Mouse (Mus musculus): ENCODE results near the gene Gm44965.

Gm44965 gene

GRCm38 (mm10) chr6:48623460-48623859, 29.7 kb downstream of the Gm44965 start:
- DNase-seq (ENCODE audit: low read depth, low spot score): no peak

DNA sequence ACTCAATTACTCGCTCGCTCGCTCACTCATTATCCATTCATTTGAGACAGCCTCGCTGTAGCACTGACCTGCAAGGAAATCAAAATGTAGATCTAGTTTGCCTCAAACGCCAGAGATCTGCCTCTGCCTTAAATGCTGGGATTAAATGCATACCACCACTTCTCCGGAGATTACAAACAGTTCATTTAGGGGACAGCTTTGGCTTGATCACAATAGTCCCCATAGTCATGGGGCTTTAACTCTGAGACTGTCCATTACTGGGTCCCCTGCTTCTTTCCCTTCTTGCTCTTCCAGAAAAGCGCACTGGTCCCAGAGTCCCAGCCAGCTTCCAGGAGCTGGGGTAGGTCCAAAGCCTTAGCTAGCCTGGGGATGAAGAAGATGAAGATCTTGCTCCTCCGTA, 32.7 kb downstream of the Gm44965 start, which contains the start of gene AI854703:
AI854703 (plus strand) TSS at position 301 of the 400 bp plus-strand sequence.
- DNase-seq (ENCODE audit: low read depth, low spot score): no peak

- DNase-seq (ENCODE audit: low read depth, low spot score): no peak
Measured at GRCm38 (mm10) chr6:48626984-48627383, 33.2 kb downstream of the Gm44965 start.

GRCm38 (mm10) chr6:48627511-48627924, 33.8 kb downstream of the Gm44965 start:
- DNase-seq (ENCODE audit: low read depth, low spot score): no peak

GRCm38 (mm10) chr6:48628377-48628776, 34.6 kb downstream of the Gm44965 start:
- DNase-seq (ENCODE audit: low read depth, low spot score): no peak

DNA sequence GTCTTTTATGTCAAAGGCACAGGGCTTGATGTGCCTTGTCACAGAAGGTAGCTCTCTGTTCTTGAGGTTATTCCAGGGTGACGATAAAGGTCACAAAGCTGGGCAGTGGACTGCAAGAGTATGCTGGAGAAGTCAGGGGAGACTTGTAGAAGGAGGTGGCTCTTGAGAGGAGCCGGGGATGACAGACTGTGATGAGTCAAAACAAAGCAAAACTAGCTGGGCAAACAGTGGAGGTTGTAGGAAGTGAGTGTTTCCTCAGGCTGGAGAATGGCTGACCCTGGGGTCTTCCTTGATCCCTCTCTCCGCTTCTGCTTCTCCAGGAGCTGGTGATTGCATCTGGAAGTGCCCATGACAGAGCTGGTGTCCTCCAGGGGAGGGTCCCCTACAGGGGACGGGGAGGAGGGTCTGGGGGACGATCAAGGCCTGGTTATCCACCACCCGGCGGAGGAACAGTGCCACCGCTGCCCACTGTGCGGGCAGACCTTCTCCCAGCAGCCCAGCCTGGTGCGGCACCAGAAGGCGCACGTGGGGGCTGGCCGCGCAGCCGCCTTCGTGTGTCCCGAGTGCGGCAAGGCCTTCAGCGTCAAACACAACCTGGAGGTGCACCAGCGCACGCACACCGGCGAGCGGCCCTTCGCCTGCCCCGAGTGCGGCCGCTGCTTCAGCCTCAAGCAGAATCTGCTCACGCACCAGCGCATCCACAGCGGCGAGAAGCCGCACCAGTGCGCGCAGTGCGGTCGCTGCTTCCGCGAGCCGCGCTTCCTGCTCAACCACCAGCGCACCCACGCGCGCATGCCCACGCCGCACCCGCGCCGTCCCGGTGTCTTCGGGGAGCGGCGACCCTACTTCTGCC, 35.3 kb downstream of the Gm44965 start:
- no peak for DNase-seq (ENCODE audit: low read depth, low spot score)

DNA sequence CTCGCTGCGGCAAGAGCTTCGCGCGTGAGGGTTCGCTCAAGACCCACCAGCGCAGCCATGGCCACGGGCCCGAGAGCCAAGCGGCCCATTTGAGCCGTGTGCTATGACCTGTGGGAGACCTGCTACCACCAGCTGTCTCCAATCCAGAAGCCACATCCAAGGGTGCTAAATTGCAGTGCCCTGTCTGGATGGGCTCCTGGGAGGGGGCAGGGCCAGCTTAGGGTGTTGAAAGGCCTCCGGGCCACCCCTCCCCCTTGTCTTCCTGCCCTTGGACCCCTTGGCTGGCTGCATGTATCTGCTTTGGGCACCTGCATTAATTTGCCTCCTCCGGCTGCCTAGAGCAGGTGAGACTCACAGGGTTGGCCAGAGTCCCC, 35.9 kb downstream of the Gm44965 start:
- DNase-seq (ENCODE audit: low read depth, low spot score): no peak

- DNase-seq (ENCODE audit: low read depth, low spot score): no peak
Measured at GRCm38 (mm10) chr6:48630831-48631230, 37.1 kb downstream of the Gm44965 start.

DNA sequence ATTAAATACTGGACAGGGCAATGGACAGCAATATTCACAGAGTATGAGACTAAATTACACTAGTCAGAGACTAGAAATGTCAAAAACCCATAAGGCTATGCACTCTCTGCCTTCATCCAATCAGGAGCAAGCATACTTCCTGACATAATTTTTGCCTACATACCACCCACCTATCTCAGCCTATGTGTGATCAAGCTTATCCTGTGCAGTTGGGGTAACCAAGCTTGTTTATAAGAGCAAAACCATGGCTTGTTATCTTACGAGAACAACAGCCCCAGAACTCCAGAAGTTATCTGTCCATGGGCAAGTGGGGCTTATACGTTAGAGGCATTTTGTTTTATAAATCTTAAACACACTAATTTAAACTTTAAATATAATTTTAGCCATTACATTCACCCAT, 41.4 kb downstream of the Gm44965 start:
- no peak for DNase-seq (ENCODE audit: low read depth, low spot score)

- DNase-seq (ENCODE audit: low read depth, low spot score): no peak
Measured at GRCm38 (mm10) chr6:48636515-48636914, 42.8 kb downstream of the Gm44965 start.

DNA sequence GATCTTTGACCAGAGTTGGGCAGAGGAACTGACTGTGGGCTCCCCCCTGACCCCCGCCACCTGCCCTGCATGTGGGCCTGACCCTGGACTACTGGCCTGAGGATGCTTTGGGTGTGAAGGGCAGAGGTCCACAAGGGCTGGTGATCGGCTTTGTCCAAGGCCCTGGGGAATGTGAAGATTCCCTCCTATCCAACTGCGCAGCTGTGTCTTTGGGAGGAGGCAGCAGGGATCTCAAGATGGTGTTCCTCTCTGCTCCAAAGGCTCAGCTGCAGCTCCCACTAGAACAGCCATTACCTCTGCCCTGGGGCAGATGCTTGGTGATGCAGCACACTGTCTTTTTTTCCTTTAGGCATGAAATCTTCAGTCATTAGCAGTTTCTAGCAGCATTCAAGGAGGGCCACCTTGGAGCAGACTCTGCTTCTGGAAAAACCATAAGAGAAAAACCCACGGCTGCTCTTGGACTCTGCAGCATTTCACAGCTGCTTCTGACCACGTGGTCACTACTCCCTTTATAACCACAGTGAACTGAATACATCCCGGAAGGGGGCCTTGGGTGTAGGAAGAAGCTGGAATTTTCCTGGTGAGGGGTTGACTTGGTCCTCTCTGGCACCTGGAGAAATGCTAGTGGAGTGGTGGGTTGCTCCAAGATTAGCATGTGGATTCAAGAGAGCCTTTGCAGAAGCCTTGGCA, 44.2 kb downstream of the Gm44965 start:
- no peak for DNase-seq (ENCODE audit: low read depth, low spot score)

GRCm38 (mm10) chr6:48638553-48638952, 44.8 kb downstream of the Gm44965 start:
- DNase-seq (ENCODE audit: low read depth, low spot score): no peak

GRCm38 (mm10) chr6:48641391-48641790, 47.6 kb downstream of the Gm44965 start:
- DNase-seq (ENCODE audit: low read depth, low spot score): no peak

DNA sequence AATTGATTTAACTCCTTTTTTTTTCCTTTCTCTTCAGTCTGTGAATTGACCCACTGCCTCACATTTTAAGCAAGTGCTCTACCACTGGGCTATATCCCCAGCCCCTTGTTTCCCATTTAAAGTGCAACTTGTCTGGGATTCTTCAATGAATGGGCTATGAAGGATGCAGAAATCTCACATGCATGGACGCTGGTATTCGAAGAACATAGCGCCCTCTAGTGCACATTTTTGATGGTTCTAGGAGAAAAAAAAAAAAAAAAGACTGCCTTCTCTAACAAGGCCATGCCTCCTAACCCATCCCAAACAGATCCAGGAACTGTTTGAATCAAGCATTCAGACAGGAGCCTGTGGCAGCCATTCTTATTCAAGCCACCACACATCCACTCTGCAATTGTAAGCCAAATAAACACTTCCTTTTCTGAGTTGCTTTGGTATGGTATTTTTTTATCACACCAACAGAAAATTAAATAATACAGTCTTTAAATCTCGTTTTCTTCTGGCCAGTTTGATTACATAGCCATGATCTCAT, 49.1 kb downstream of the Gm44965 start:
- peak; percentile 91 for DNase-seq (ENCODE audit: low read depth, low spot score)

DNA sequence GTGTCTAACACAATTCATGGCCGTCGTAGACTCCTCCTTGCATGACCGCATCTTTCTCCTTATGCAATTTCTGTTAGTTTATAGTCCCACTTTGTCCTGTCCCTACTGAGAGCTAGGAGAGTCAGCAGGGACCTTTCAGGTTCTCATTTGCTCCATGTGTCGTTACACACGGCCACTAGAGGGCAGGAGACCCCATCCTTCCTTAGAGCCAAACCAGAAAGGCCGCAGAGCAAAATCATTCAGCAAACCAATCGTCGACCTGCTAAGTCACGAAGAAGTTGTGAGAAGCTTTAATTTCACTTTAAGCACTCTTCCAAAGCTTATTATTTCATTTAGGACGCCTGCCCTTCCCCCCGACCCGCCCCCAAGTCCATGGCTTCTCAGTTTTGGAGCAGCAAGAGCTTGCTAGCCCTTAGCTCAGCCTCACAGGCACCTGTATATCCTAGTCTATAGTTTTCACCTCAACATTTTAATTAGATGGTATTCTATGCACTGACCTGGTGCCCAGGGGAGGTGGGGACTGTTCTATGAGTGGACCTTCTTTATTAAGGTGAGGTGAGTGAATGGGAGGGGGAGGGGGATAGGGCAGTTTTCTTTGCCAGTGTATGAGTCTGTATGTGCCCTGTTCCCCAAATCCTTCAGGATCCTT, 52.0 kb downstream of the Gm44965 start:
- DNase-seq (ENCODE audit: low read depth, low spot score): peak; percentile 85

- DNase-seq (ENCODE audit: low read depth, low spot score): no peak
Measured at GRCm38 (mm10) chr6:48646309-48646690, 52.6 kb downstream of the Gm44965 start.

DNA sequence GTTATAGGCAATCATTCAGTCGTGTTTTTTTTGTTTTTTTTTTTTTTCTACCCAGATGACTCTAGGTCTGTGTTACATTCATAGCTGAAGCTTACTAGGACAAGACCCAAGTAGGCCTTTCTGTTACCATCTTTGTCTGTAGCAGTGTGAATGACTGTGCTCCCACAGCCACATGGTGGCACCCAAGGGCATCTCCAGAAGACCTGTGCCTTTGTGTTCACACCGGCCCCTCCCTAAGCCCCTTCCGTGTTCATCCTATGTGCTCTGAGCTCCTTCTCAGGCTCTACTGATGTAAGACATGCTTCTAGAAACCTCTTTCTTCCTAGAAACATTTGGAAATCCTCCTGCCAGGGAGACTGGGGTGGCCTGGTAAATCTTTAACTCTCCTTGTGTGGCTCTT, 53.3 kb downstream of the Gm44965 start, which contains the start of gene Gimap8:
Gimap8 (plus strand) TSS at position 240 of the 400 bp plus-strand sequence.
- peak; percentile 21 for DNase-seq (ENCODE audit: low read depth, low spot score)

- DNase-seq (ENCODE audit: low read depth, low spot score): no peak
Measured at GRCm38 (mm10) chr6:48647611-48648010, 53.9 kb downstream of the Gm44965 start.

DNA sequence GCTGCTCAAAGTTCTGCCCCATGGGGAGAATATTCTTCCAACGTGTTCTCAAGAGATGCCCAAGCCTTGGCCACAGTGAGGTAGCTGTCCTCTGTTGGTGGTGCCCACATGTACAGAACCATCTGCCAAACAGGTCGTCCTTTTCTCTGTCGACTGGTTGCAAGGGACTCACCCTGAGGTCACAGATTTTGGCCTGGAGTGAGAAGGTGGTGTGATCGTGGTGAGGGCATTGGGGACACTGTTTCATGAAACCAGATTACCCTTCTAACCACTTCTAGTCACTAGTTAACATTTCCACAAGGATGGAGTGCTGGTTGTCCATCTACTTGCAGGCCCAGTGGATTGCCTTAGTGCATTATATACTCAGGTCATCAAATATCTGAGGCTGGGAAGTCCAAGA, 55.0 kb downstream of the Gm44965 start:
- no peak for DNase-seq (ENCODE audit: low read depth, low spot score)

DNA sequence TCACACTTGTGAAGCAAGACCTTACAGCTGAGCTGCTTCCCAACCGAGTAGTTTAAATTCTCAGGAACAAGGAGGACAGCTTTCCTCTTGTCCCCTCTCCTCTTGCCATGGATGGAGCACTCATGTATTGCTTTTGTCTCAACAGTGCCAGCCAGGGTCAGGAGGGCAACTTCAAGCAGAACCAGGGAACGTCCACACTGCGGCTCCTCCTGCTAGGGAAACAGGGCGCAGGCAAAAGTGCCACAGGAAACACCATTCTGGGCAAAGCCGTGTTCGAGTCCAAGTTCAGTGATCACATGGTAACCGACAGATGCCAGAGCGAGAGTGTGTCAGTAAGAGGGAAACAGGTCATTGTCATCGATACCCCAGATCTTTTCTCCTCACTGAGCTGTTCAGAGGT, 56.3 kb downstream of the Gm44965 start:
- no peak for DNase-seq (ENCODE audit: low read depth, low spot score)

DNA sequence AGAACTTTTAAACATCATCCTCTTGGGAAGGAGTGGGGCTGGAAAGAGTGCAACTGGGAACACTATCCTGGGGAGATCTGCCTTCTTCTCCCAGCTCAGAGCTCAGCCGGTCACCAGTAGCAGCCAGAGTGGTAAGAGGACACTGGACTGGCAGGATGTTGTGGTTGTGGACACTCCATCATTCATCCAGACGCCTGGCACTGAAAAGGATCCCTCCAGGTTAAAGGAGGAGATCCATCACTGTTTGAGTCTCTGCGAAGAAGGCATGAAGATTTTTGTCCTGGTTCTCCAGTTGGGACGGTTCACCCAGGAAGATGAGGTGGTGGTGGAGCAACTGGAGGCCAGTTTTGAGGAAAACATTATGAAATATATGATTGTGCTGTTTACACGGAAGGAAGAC, 65.0 kb downstream of the Gm44965 start:
- DNase-seq (ENCODE audit: low read depth, low spot score): no peak

GRCm38 (mm10) chr6:48664750-48665149, 71.0 kb downstream of the Gm44965 start:
- DNase-seq (ENCODE audit: low read depth, low spot score): no peak

Measured in 3T3-L1 (cell line).